Mouse (Mus musculus): Measurements from ENCODE around the gene Zfp229. TPM values are rescaled to one million over a fixed set of nuclear protein-coding genes. Genes with fewer than 3 reads are reported as not detected.
"Not testable (repeated sequence)": the region's sequence is repeated elsewhere in the genome, so short reads cannot be mapped to it uniquely, and the experiment has no call there.

Zfp229 gene
- polyA plus RNA-seq (2016; fragmentation: Nextera tagmentation; extraction: Ambion mirVana), result 8.1 and 8.3 TPM in 2 replicates

- H3K27ac ChIP-seq; H3K36me3 ChIP-seq (replicated peaks); DNase-seq (ENCODE audit: extremely low spot score, low spot score); H3K27me3 ChIP-seq (ENCODE audit: poor library complexity, severe bottlenecking); H3K4me3 ChIP-seq; H3K9me3 ChIP-seq: not testable (repeated sequence)
- WGBS, result 93% methylated on average over 14 of the region's 22 CpGs
- H3K4me1 ChIP-seq, result peaks cover 12% of the 10 kb centered on the region
Measured at GRCm38 (mm10) chr17:21730495-21730894, at the start of gene Zfp229. Zfp229 (plus strand) TSS chr17:21730795.

DNA sequence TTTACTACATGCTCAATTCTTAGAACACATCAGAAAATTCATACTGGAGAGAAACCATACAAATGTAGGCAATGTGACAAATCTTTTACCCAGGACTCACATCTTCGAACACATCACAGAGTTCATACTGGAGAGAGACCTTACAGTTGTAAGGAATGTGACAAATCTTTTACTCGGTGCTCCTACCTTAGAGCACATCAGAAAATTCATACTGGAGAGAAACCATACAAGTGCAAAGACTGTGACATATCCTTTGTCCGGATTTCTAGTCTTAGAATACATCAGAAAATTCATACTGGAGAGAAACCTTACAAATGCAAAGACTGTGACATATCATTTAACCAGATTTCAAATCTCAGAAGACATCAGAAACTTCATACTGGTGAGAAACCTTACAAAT lies 39.0 kb upstream of the Zfp229 start, which contains the start of gene Gm10226:
Gm10226 (plus strand) TSS at position 301 of the 400 bp plus-strand sequence.
- DNase-seq (ENCODE audit: extremely low spot score, low spot score), result no peak
- peaks cover 53% of the 10 kb centered on the region for H3K36me3 ChIP-seq (replicated peaks)
- WGBS, result 86% methylated on average over 3 of the region's 3 CpGs

DNA sequence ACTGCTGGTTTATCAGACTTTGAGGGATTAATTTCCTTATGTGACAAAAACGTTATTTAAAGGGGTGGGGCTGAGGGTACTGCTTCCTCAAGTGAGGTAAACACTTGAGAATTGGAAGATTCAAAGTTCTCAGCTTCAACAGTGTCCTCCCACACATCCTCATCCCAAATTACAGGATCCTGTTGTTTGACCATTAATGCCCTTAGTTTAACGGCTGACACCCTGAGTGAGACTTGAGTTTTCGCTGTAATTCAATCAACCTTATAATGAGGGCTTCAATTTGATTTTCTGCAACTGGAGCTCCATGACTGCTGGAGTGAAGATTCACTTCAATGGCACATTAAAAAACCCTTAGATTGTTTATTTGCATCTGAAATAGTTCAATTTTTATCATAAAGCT lies 37.3 kb upstream of the Zfp229 start:
- Histone ChIP-seq H3K36me3 (replicated peaks) (peaks cover 46% of the 10 kb centered on the region), H3K9me3 (no peaks in the 10 kb centered on the region), H3K27me3 (ENCODE audit: poor library complexity, severe bottlenecking) (no peaks in the 10 kb centered on the region), H3K27ac (no peak overlapping the region), H3K4me3 (no peak overlapping the region), H3K4me1 (no peaks in the 10 kb centered on the region)
- 81% methylated on average over 3 of the region's 3 CpGs for WGBS
- no peak for DNase-seq (ENCODE audit: extremely low spot score, low spot score)

More for the DNA sequence above, 39.0 kb upstream of the Zfp229 start, which contains the start of gene Gm10226:
- H3K4me1 ChIP-seq, result no peaks in the 10 kb centered on the region
- H3K27me3 ChIP-seq (ENCODE audit: poor library complexity, severe bottlenecking), result no peaks in the 10 kb centered on the region
- H3K4me3 ChIP-seq, result no peak within 1 kb of the TSS
- H3K27ac ChIP-seq, result no peak within 1 kb of the TSS
- no peaks in the 10 kb centered on the region for H3K9me3 ChIP-seq

DNA sequence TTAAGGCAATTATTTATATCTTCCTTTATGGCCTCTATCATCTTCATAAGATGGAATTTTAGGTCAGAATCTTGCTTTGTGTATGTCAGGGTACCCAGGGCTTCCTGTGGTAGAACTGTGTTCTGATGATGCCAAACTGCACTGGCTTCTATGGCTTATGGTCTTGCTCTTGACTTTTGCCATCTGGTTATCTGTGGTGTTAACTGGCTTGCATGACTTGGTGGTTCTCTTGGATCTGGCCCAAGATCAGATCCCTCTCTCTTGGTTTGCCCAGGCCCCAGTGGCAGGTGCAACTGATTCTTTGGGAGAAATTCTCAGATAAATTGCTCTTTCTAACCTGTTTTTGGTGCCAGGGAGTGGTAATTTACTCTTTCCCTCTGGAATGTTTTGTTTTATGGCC lies 34.5 kb upstream of the Zfp229 start:
- DNase-seq (ENCODE audit: extremely low spot score, low spot score), result no peak
- Histone ChIP-seq H3K4me1 (no peaks in the 10 kb centered on the region), H3K27me3 (ENCODE audit: poor library complexity, severe bottlenecking) (no peaks in the 10 kb centered on the region), H3K4me3 (no peak overlapping the region), H3K9me3 (no peaks in the 10 kb centered on the region), H3K36me3 (replicated peaks) (peaks cover 21% of the 10 kb centered on the region), H3K27ac (no peak overlapping the region)

DNA sequence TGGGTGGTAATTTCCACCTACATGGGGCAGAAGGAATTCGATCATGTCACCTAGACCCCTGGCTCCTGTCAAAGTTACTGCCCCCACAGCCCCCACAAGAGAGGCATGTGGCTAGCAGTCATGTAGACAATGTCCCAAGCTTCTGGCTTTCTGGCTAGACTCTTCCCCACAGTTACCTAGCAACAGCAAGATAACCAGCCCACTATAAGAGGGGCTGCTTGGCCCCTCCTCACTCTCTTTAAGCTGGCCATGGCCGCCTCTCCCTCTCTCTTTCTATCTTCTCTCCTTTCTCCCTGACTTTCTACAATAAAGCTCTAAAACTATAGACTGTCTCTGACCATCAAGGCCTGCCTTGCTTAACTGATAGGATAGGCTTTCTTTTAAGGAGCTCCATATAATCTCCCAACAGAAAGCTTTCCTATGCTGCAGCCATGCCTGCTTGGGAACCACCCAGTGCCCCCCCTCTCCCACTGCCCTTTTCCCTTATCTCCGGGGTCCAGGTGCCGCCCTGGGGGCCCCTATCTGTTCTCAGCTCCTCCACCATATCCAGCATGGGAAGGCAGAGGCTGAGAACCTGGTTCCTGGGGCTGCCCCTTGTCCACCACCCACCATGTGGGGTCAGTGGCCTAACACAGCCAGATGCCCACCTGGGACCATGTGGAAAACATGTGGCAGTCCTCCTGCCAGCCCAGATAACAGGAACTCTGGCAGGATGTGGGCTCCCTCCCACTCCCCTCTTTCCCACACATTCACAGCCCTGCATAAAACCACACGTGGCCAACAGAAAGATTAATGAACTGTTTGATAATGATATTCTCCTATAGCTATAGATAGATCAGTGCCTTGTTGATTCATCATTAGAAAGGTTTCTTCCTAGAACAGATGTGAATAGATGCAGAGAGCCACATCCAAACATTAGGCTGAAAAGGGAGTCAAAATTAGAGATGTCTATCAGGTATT lies 28.0 kb upstream of the Zfp229 start:
- DNase-seq (ENCODE audit: extremely low spot score, low spot score), result peak; percentile 15
- Histone ChIP-seq H3K36me3 (replicated peaks) (no peaks in the 10 kb centered on the region), H3K27me3 (ENCODE audit: poor library complexity, severe bottlenecking) (no peaks in the 10 kb centered on the region), H3K9me3 (no peaks in the 10 kb centered on the region), H3K4me1 (peaks cover 4% of the 10 kb centered on the region), H3K27ac (0 out of 2 replicates have a peak overlapping the region, but pooled peaks have one; percentile 40), H3K4me3 (no peak overlapping the region)
- WGBS, result 52% methylated on average over 5 of the region's 5 CpGs

DNA sequence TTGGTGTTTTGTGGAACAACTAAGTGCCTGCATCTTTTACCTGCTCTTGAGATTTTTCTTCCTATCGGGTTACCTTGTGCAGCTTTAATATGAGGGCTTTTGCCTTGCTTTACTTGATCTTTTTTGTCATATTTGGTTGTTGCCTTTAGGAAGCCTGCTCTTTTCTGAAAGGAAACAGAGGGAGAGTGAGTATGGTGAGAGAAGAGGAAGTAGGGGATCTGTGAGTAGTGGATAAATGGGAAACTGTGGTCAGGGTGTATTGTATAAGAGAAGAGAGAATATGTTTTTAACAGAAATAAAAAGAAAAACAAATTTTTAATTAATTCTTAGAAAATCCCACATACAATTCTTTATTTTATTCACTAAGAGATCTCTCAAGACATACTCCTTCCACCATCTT lies 27.2 kb upstream of the Zfp229 start:
- H3K27me3 ChIP-seq (ENCODE audit: poor library complexity, severe bottlenecking), result no peaks in the 10 kb centered on the region
- WGBS, result 89% methylated on average over 1 of the region's 1 CpGs

DNA sequence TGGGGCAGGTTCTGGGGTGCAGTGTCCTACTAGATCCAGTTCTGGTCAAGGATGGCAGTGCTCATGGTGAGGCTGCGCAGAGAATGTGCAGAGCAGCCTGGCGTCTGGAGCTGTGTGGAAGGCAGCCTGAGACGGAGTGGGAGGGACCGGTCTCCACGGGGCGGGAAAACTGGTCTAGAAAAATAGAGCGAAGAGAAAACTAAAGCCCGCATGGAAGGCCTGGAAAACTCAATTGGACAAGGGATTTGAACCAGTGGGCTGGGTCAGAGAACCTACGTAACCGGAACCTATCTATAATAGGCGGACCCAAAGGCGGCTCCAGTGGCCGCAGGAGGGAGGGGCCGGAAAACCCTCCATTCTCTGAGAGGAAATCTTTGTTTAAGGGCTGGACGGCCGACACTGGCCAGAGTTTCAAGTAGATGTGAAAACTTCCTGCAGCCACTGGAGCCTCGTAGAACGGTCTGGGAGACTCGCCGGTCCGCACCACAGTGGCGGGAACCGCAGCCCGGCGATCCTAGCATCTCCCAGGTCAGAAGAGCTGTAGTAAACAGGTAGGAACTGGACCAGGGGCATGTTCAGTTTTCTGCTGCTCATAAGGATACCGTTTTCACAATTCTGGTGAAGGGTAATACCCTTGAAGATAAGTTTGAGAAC lies 23.1 kb upstream of the Zfp229 start, which contains the start of gene Zfp760:
Zfp760 (plus strand) TSS at position 399 of the 654 bp plus-strand sequence.
- Histone ChIP-seq H3K27me3 (ENCODE audit: poor library complexity, severe bottlenecking) (no peaks in the 10 kb centered on the region), H3K27ac (peak within 1 kb of the TSS; percentile 95), H3K36me3 (replicated peaks) (peaks cover 30% of the 10 kb centered on the region), H3K4me1 (peaks cover 17% of the 10 kb centered on the region), H3K4me3 (peak within 1 kb of the TSS; percentile 71), H3K9me3 (no peaks in the 10 kb centered on the region)
- DNase-seq (ENCODE audit: extremely low spot score, low spot score), result peak; percentile 86
- 2% methylated on average over 26 of the region's 26 CpGs for WGBS

More for the DNA sequence above, 27.2 kb upstream of the Zfp229 start:
- Histone ChIP-seq H3K4me1 (peaks cover 6% of the 10 kb centered on the region), H3K36me3 (replicated peaks) (no peaks in the 10 kb centered on the region), H3K27ac (no peak overlapping the region), H3K4me3 (no peak overlapping the region), H3K9me3 (no peaks in the 10 kb centered on the region)
- DNase-seq (ENCODE audit: extremely low spot score, low spot score), result no peak

GRCm38 (mm10) chr17:21708401-21708800 lies 22.2 kb upstream of the Zfp229 start:
- no peaks in the 10 kb centered on the region for H3K9me3 ChIP-seq
- peaks cover 36% of the 10 kb centered on the region for H3K36me3 ChIP-seq (replicated peaks)
- peaks cover 17% of the 10 kb centered on the region for H3K4me1 ChIP-seq
- DNase-seq (ENCODE audit: extremely low spot score, low spot score), result no peak
- peak overlapping the region; percentile 95 for H3K27ac ChIP-seq
- peak overlapping the region; percentile 71 for H3K4me3 ChIP-seq
- H3K27me3 ChIP-seq (ENCODE audit: poor library complexity, severe bottlenecking), result no peaks in the 10 kb centered on the region
- WGBS, result 74% methylated on average over 2 of the region's 2 CpGs

DNA sequence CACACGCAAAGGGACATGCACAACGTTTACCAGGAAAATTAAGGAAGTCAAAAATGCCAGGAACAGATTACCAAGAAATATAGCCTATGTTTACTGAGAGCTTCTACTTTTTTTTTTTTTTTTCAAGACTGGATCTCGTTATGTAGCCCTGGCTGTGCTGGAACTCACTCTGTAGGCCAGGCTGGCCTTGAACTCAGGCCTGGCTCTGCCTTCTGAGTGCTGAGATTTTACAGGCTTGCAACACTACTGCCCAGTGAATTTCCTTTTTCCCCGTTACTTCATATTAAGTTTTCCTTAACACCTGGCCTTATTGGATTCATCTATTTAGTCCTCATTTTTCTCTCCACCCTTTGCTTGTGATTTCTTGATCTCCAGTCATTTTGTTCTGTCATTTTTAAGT lies 2.5 kb downstream of the Zfp229 start:
- 88% methylated on average over 4 of the region's 4 CpGs for WGBS
- Histone ChIP-seq H3K9me3 (no peaks in the 10 kb centered on the region), H3K36me3 (replicated peaks) (peaks cover 13% of the 10 kb centered on the region), H3K27me3 (ENCODE audit: poor library complexity, severe bottlenecking) (no peaks in the 10 kb centered on the region), H3K4me3 (peak overlapping the region; percentile 74), H3K4me1 (peaks cover 12% of the 10 kb centered on the region), H3K27ac (peak overlapping the region; percentile 92)
- no peak for DNase-seq (ENCODE audit: extremely low spot score, low spot score)

GRCm38 (mm10) chr17:21733529-21734031 lies 3.0 kb downstream of the Zfp229 start:
- no peaks in the 10 kb centered on the region for H3K9me3 ChIP-seq
- peaks cover 15% of the 10 kb centered on the region for H3K36me3 ChIP-seq (replicated peaks)
- WGBS, result under 1% methylated on average over 27 of the region's 27 CpGs
- peak overlapping the region; percentile 92 for H3K27ac ChIP-seq
- peak; percentile 86 for DNase-seq (ENCODE audit: extremely low spot score, low spot score)
- H3K4me1 ChIP-seq, result peaks cover 12% of the 10 kb centered on the region
- peak overlapping the region; percentile 74 for H3K4me3 ChIP-seq
- no peaks in the 10 kb centered on the region for H3K27me3 ChIP-seq (ENCODE audit: poor library complexity, severe bottlenecking)

DNA sequence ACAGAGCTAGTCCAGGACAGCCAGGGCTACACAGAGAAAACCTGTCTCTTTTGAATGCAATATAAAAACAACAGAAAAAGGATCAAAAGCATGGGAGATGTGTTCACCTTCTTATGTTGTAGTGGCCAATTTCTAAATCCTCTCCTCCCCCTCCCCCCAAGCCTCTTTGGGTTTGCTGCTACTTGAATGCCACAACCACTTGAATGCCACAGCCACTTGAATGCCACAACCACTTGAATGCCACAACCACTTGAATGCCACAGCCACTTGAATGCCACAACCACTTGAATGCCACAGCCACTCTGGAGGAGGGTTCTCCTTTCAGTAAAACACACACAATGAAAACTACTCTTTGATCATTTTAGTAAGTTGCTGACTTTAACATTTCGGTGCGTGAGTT lies 22.2 kb downstream of the Zfp229 start:
- Histone ChIP-seq H3K36me3 (replicated peaks) (peaks cover 4% of the 10 kb centered on the region), H3K27me3 (ENCODE audit: poor library complexity, severe bottlenecking) (no peaks in the 10 kb centered on the region), H3K9me3 (no peaks in the 10 kb centered on the region), H3K4me1 (peaks cover 16% of the 10 kb centered on the region), H3K27ac (no peak overlapping the region), H3K4me3 (no peak overlapping the region)
- WGBS, result 67% methylated on average over 2 of the region's 2 CpGs
- DNase-seq (ENCODE audit: extremely low spot score, low spot score), result no peak

DNA sequence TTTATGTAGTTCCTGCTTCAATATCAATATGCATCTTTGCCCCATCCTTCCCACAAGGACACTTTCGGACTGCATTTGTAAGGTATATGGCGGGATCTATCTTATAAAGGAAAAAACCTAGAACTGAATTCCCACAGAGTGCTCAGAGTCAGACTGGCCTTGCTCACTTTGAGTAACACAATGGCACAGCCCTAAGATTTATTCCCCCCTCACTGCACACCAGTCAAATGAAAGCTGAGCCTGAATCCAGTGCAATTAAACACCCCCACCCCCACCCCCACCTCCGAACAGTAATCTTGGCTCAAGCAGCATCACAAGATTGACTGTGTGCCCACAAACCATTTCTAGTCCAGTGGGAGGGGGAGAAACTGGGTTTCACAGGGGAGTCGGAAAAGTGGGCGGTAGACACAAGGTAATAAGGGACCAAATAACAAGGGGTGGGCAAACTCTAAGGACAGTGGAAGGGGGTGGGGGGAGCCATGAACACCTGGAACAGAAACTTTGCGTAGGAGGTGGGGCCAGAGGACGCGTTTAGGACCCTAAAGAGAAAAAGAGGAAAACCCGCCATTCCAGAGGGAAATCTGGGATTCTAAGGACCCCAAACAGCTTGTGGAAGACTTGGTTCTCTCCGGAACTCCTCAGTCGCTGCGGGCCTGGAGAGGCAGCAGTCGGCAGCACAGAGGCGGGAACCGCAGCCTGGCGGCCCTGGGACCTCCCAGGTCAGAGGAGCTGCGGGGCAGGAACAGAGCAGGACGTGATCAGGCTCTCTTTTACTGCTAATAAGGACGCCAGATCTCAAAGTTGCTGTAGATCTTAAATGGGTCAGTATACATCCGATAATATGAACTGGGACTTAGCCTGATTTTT lies 23.0 kb downstream of the Zfp229 start:
- WGBS, result 11% methylated on average over 20 of the region's 20 CpGs
- no peaks in the 10 kb centered on the region for H3K27me3 ChIP-seq (ENCODE audit: poor library complexity, severe bottlenecking)
- no peaks in the 10 kb centered on the region for H3K9me3 ChIP-seq
- DNase-seq (ENCODE audit: extremely low spot score, low spot score), result peak; percentile 28
- peak overlapping the region; percentile 69 for H3K27ac ChIP-seq
- H3K4me3 ChIP-seq, result peak overlapping the region; percentile 53
- H3K36me3 ChIP-seq (replicated peaks), result no peaks in the 10 kb centered on the region
- H3K4me1 ChIP-seq, result peaks cover 16% of the 10 kb centered on the region
